Mouse (Mus musculus) forebrain, postnatal 0 days (tissue): ENCODE measurements around the gene Notch4. TPM values are rescaled to one million over a fixed set of nuclear protein-coding genes. Genes with fewer than 3 reads are reported as not detected.

Experiments
- ATAC-seq: fragments of 200-750 bp; cut with Nextera tagmentation; 2 replicates; pipeline ENCODE4 v1.8.0; 2017; ENCODE audit warnings: mild to moderate bottlenecking, moderate library complexity
- DNase-seq: peaks from one replicate; pipeline ENCODE4 v3.0.0-alpha.2; 2015
- H3K27ac ChIP-seq: fragments of 300-500 bp; sonication (generic); 2 replicates; pipeline ENCODE4 v1.5.1; 2014; ENCODE audit warnings: low read depth, mild to moderate bottlenecking, antibody characterized with exemption, low read length, moderate library complexity, mixed read lengths
- H3K27me3 ChIP-seq: fragments of 300-500 bp; sonication (generic); 2 replicates; pipeline ENCODE4 v1.6.1; 2014; ENCODE audit warnings: mild to moderate bottlenecking, low read length, mixed read lengths; ENCODE audit not compliant: insufficient read depth
- H3K36me3 ChIP-seq: fragments of 300-500 bp; sonication (generic); 2 replicates; pipeline ENCODE4 v1.6.1; 2014; ENCODE audit warnings: mild to moderate bottlenecking, moderate library complexity; ENCODE audit not compliant: insufficient read depth
- H3K4me1 ChIP-seq: fragments of 300-500 bp; sonication (generic); 2 replicates; pipeline ENCODE4 v1.6.1; 2014; ENCODE audit warnings: antibody characterized with exemption; ENCODE audit not compliant: insufficient read depth
- H3K4me2 ChIP-seq: fragments of 300-500 bp; sonication (generic); 2 replicates; pipeline ENCODE4 v1.6.1; 2014; ENCODE audit warnings: low read depth, mild to moderate bottlenecking, moderate library complexity
- H3K4me3 ChIP-seq: fragments of 300-500 bp; sonication (generic); 2 replicates; pipeline ENCODE4 v1.5.1; 2014; ENCODE audit warnings: low read depth, low read length, mixed read lengths
- H3K9ac ChIP-seq: fragments of 300-500 bp; sonication (generic); 2 replicates; pipeline ENCODE4 v1.6.1; 2014; ENCODE audit warnings: mild to moderate bottlenecking
- H3K9me3 ChIP-seq: fragments of 300-500 bp; sonication (generic); 2 replicates; pipeline ENCODE4 v1.6.1; 2016; ENCODE audit warnings: low read length
- CTCF ChIP-seq: sonication (generic); IDR thresholded peaks from 2 replicates; pipeline ENCODE4 v1.5.1; 2016; ENCODE audit warnings: antibody characterized with exemption, control low read depth, low read depth
- whole genome bisulfite sequencing: fragments of 180-500 bp; shearing (Covaris S2); extraction: QIAGEN DNeasy Blood & Tissue Kit; methylation state at CpG from one replicate; pipeline ENCODE4 v1.1.7; 2014; 5-methylcytosine and 5-hydroxymethylcytosine counted together
- polyA plus RNA-seq: library from polyadenylated mRNA; unstranded; fragments of >200 nt; fragmentation: Nextera tagmentation; extraction: Ambion mirVana; gene quantifications from 2 replicates; pipeline ENCODE4 v1.2.1, GENCODE M21; 2015
- total RNA-seq: library from RNA; depleted of rRNA; stranded (reverse); fragments of >200 nt; gene quantifications from 2 replicates; pipeline ENCODE4 v1.2.3, GENCODE M21; 2014

The Notch4 gene
- total and polyA plus RNA-seq, 2 experiments from 2014 or later = 5.5 to 16.0 TPM

- Histone ChIP-seq H3K27ac (peak overlapping the region; percentile 97; the same call in 1 of the 2 replicates), H3K9ac (peak overlapping the region; percentile 94), H3K4me2 (peak overlapping the region; percentile 93), H3K9me3 (no peaks in the 10 kb centered on the region), H3K4me1 (peaks cover 8% of the 10 kb centered on the region), H3K36me3 (peaks cover 17% of the 10 kb centered on the region), H3K27me3 (no peaks in the 10 kb centered on the region), H3K4me3 (peak overlapping the region; percentile 89)
- DNase-seq = no peak
- ATAC-seq = no peak
- TF ChIP-seq CTCF = 0 out of 2 replicates have a peak, but pooled peaks have one; percentile 3
- 51% methylated on average over 34 of the region's 34 CpGs for WGBS
Measured at GRCm38 (mm10) chr17:34593752-34594525, 29.9 kb downstream of the Notch4 start.

GRCm38 (mm10) chr17:34596098-34596497 is 32.0 kb downstream of the Notch4 start:
- Histone ChIP-seq H3K4me3 (no peak overlapping the region), H3K9ac (no peak overlapping the region), H3K36me3 (peaks cover 29% of the 10 kb centered on the region), H3K27ac (no peak overlapping the region), H3K4me2 (no peak overlapping the region), H3K9me3 (no peaks in the 10 kb centered on the region), H3K27me3 (no peaks in the 10 kb centered on the region), H3K4me1 (peaks cover 5% of the 10 kb centered on the region)
- WGBS = 78% methylated on average over 8 of the region's 8 CpGs
- ATAC-seq (no peak), DNase-seq (no peak)
- TF ChIP-seq CTCF = no peak

DNA sequence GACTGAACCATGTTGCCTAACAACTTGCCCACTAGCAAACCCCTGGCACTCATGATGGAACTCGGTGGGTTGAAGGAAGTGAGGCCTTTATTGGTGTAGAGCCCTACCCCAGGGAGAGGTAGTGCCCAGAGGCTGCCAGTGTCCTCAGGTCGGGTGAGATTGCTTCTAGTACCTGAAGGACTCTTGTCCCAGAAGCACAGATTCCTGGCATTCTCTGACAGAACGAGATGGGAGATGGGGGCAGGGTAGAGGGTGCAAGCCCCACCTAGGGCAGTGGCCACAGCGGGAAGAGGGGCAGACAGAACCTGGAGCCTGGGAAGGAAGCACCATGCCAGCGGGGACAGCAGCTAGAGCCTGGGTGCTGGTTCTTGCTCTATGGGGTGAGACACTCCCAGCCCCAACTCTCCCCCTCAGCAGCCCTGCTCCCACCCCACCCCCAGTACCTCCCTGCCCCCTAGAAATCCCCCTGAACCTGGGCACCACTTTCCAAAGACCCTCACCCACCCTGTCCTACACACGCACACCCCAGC is 33.6 kb downstream of the Notch4 start, which contains the start of gene Ager:
Gene Ager (plus strand): TSS at position 297 of the 530 bp plus-strand sequence.
- Histone ChIP-seq H3K36me3 (peaks cover 29% of the 10 kb centered on the region), H3K9ac (no peak within 1 kb of the TSS), H3K4me2 (no peak within 1 kb of the TSS), H3K9me3 (no peaks in the 10 kb centered on the region), H3K27ac (no peak within 1 kb of the TSS), H3K4me3 (no peak within 1 kb of the TSS), H3K4me1 (peaks cover 5% of the 10 kb centered on the region; the same call in 1 of the 2 replicates), H3K27me3 (no peaks in the 10 kb centered on the region)
- TF ChIP-seq CTCF = no peak
- ATAC-seq (no peak), DNase-seq (no peak)
- 21% methylated on average over 6 of the region's 6 CpGs for WGBS

DNA sequence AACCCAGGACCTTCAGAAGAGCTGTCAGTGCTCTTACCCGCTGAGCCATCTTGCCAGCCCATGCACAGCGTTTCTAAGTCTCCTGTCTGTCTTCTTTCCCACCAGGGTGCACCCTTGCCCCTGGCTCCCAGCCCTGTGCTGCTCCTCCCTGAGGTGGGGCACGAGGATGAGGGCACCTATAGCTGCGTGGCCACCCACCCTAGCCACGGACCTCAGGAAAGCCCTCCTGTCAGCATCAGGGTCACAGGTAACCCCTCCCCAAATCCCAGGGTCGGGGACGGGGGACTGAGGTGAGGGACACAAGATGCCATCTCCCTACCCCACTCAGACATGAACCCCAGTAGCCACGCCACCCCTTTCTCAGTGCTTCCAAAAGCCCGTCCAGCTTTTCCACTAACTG is 35.8 kb downstream of the Notch4 start:
- ATAC-seq = no peak
- WGBS = 78% methylated on average over 9 of the region's 9 CpGs
- Histone ChIP-seq H3K9me3 (no peaks in the 10 kb centered on the region), H3K27me3 (no peaks in the 10 kb centered on the region), H3K9ac (no peak overlapping the region), H3K4me3 (no peak overlapping the region), H3K27ac (no peak overlapping the region), H3K36me3 (peaks cover 24% of the 10 kb centered on the region), H3K4me1 (peaks cover 8% of the 10 kb centered on the region), H3K4me2 (no peak overlapping the region)
- no peak for TF ChIP-seq CTCF
- DNase-seq = no peak

- no peak for DNase-seq
- Histone ChIP-seq H3K36me3 (peaks cover 11% of the 10 kb centered on the region), H3K4me1 (peaks cover 16% of the 10 kb centered on the region), H3K4me2 (peak overlapping the region; percentile 86; the same call in 1 of the 2 replicates), H3K4me3 (no peak overlapping the region), H3K9me3 (no peaks in the 10 kb centered on the region), H3K9ac (no peak overlapping the region), H3K27ac (no peak overlapping the region), H3K27me3 (no peaks in the 10 kb centered on the region)
- WGBS = 87% methylated on average over 12 of the region's 12 CpGs
- no peak for ATAC-seq
- no peak for TF ChIP-seq CTCF
Measured at GRCm38 (mm10) chr17:34601796-34602195, 37.7 kb downstream of the Notch4 start.

DNA sequence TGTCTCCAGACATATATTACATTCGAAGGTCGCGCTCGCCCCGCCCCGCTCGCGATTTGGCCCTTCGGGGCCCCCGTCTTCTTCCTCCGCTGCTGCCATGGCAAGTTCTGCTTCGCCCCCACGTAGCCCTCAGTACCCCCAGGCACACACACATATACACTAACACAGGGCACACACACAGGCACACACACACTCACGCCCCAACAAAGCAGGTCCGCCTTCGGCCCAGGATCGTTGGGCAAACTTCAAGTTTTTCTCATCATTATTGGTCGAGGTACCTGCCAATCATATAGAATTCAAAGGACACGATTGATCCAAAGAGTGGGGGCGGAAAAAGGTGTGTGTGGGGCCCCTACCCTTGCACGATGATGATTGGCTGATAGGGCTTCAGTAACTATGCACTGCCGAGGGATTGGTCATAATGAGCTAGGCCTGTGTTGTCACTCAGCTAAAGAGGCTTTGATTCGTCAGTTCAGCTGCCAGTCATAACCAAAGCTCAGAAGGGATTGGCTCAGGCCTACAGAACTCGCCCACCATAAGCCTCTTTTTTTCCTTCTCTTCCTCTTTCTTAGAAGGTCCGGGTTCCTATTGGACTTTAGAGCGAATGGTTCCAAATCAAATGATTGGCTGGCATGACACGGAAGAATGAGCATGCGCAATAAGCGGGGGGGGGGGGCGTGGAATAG is 39.5 kb downstream of the Notch4 start, which contains the start of gene Rnf5:
Gene Rnf5 (minus strand): TSS at position 316 of the 686 bp plus-strand sequence.
- Histone ChIP-seq H3K27me3 (no peaks in the 10 kb centered on the region), H3K4me1 (peaks cover 18% of the 10 kb centered on the region), H3K9me3 (no peaks in the 10 kb centered on the region), H3K36me3 (peaks cover 11% of the 10 kb centered on the region), H3K27ac (peak within 1 kb of the TSS; percentile 89), H3K4me2 (peak within 1 kb of the TSS; percentile 97), H3K4me3 (peak within 1 kb of the TSS; percentile 85), H3K9ac (peak within 1 kb of the TSS; percentile 81)
- WGBS = under 1% methylated on average over 30 of the region's 30 CpGs
- DNase-seq (peak; percentile 100), ATAC-seq (peak; percentile 94)
- no peak for TF ChIP-seq CTCF
